Mouse (Mus musculus) liver, postnatal 0 days (tissue): ENCODE measurements around the gene Chst14.

ENCODE experiments used
- CTCF ChIP-seq: sonication (generic); IDR thresholded peaks from 2 replicates; pipeline ENCODE4 v1.5.1; 2016; ENCODE audit warnings: antibody characterized with exemption, low read depth
- EP300 ChIP-seq: IDR thresholded peaks from 2 replicates; pipeline ENCODE4 v1.6.1; 2016; ENCODE audit warnings: antibody characterized with exemption, low read depth, mild to moderate bottlenecking

GRCm38 (mm10) chr2:118909151-118909550 is 17.1 kb upstream of the Chst14 start:
- TF ChIP-seq CTCF (no peak), EP300 (no peak)
